In genomic region chr7:117386376-117386775, GRCm38 (mm10) we compare ENCODE assay signal across 23 mouse cellular contexts.
"Had no signal": no experiment of that assay in that cellular context is flagged by ENCODE, and none has a peak within 500 bp of the region (broad histone marks: within the 10 kb centered on the region; RNA-seq: fewer than 3 reads in every experiment).

No protein-coding gene starts in this region.

- H3K27me3 ChIP-seq: limb, embryonic 13.5 days; midbrain, embryonic 15.5 days; neural tube, embryonic 12.5 days had no signal

- H3K4me2 ChIP-seq: limb, embryonic 13.5 days; lung, embryonic 14.5 days; midbrain, embryonic 12.5 days; midbrain, embryonic 15.5 days; neural tube, embryonic 12.5 days; neural tube, embryonic 15.5 days had no signal

- H3K4me3 ChIP-seq: layer of hippocampus, adult 2 months; limb, embryonic 10.5 days; limb, embryonic 13.5 days; midbrain, embryonic 12.5 days; midbrain, embryonic 15.5 days; neural tube, embryonic 12.5 days; neural tube, embryonic 15.5 days had no signal

- H3K9me3 ChIP-seq: limb, embryonic 10.5 days; limb, embryonic 13.5 days; midbrain, embryonic 12.5 days; midbrain, embryonic 15.5 days; neural tube, embryonic 12.5 days; neural tube, embryonic 15.5 days had no signal

- H3K9ac ChIP-seq: limb, embryonic 13.5 days; liver, embryonic 14.5 days; liver, postnatal 0 days; lung, embryonic 14.5 days; midbrain, embryonic 12.5 days; midbrain, embryonic 15.5 days; neural tube, embryonic 12.5 days; neural tube, embryonic 15.5 days had no signal

- DNase-seq: layer of hippocampus, adult 9-11 months; liver; liver, postnatal 0 days; lung, embryonic 14.5 days; right cerebral cortex, adult 18-20 months; right cerebral cortex, postnatal 14 days; right cerebral cortex, postnatal 4 days; thymus, adult 2 months; thymus, postnatal 14 days; thymus, postnatal 4 days had no signal

- H3K36me3 ChIP-seq: limb, embryonic 10.5 days; midbrain, embryonic 12.5 days; midbrain, embryonic 15.5 days; neural tube, embryonic 12.5 days; neural tube, embryonic 15.5 days had no signal

- H3K27ac ChIP-seq: layer of hippocampus, adult 2 months; limb, embryonic 10.5 days; limb, embryonic 13.5 days; liver, embryonic 14.5 days; macrophage; midbrain, embryonic 12.5 days; midbrain, embryonic 15.5 days; neural tube, embryonic 12.5 days; neural tube, embryonic 15.5 days; stomach, postnatal 0 days had no signal

- ATAC-seq: inflammation-experienced regulatory T-cells, adult 6 months; intestine, embryonic 16.5 days; liver, postnatal 0 days; lung, postnatal 0 days; midbrain, embryonic 15.5 days had no signal
